Mouse (Mus musculus): ENCODE measurements around the gene Fopnl.

- no peak for TF ChIP-seq GATA1 (IDR thresholded peaks at IDR 0.05; ENCODE audit: borderline replicate concordance, low read length)
- TF ChIP-seq FLI1 (IDR thresholded peaks at IDR 0.05; ENCODE audit: low read length) = no peak
Measured at GRCm38 (mm10) chr16:14291223-14291622, 26.0 kb downstream of the Fopnl start, which contains the start of gene Myh11.
